Mouse (Mus musculus) fat pad, adult 2 months (tissue): ENCODE measurements around the gene Mras.

Source experiments
- DNase-seq: peaks from one replicate; pipeline ENCODE4 v3.0.0-alpha.2; 2011; ENCODE audit warnings: low read depth, low spot score; ENCODE audit errors: extremely low read depth

Mras gene

DNA sequence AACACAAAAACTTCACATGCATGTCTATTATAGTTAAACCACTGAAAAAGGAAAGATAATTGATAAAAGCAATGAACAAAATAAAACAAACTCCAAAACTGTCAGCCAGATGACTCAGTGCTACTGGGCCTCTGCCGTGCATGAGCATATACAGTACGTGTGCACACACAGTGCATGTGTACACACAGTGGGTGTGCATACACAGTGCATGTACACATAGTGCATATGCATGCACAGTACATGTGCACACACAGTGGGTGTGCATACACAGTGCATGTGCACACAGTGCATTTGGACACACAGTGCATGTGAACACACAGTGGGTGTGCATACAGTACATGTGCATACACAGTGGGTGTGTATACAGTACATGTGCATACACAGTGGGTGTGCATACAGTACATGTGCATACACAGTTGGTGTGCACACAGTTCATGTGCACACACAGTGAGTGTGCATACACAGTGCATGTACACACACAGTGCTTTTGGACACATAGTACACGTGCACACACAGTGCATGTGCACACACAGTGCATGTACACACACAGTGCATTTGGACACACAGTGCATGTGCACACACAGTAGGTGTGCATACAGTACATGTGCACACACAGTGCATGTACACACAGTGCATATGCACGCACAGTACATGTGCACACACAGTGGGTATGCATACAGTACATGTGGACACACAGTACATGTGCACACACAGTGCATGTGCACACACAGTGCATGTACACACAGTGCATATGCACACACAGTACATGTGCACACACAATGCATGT, 4.7 kb upstream of the Mras start:
- DNase-seq, result no peak

DNA sequence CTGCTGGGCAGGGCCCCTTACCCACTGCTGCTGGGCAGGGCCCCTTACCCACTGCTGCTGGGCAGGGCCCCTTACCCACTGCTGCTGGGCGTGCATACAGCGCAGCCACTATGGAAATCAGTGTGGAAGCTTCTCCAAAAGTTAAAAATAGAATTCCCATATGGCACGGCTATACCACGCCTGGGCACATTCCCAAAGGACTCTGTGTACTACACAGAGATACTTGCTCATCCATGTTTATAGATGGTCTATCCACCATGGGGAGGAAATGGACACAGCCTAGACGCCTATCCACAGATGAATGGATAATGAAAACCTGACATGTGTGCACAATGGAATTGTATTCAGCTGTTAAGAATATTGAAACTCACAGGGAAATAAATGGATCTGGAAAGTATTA, 3.8 kb upstream of the Mras start:
- no peak for DNase-seq

DNA sequence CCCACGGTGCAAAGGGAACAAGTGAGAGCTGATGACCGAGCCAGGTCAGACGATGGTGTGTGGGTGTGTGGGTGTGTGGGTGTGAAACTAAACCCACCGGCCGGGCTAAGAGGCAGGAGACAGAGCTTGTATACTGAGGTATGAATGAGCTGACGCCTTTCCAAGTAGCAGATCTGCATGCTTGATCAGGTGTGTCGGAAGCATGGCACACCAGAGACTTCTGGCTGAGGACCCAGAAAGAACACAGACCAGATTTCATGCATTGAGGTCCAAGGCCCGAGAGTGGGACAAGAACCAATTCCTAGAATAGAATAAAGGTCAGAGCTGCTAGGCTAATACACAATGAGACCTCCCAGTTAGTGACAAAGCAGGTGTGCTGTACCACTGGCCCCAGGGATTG, 1.9 kb upstream of the Mras start:
- no peak for DNase-seq

- DNase-seq, result no peak
Observed at GRCm38 (mm10) chr9:99437781-99438565, 792 bp upstream of the Mras start.

DNA sequence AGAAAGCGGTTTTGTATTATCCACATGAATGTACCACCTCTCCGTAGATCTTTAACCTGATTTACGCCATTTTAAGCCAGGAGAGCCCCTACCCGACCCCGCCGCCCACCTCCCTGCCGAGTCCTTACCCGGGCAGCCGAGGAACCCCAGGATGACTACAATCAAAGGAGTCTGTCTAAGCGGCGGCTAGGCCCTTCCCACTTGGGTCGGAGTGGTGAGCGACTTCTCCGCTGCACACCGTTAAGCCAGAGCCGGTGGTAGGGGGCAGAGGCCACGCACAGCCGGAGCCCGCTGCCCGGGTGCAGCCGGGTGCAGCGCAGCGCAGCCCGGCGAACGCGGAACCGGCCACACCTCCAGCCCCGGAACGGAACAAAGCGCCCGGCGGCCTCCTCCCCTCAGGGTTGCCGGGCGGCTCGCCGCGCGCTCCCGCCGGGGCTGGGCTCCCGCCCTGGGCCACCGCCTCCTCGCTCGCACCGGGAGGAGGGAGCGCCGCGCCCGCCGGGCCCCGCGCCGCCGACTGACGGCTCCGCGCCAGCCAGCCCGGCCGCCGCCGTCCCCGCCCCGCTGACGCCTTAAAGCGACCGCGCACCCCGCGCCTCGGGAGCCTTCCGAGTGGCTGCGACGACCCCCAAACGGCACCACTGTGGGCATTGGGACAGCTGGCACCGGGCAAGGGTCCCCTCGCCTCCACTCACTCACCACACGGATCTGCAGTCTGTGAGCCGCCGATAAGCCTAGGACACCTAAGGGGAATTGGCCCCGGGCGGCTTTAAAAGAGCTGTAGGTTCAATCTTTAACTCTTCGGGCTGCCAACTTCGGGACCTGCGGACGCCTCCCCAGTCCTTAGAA, 775 bp downstream of the Mras start:
- no peak for DNase-seq

DNA sequence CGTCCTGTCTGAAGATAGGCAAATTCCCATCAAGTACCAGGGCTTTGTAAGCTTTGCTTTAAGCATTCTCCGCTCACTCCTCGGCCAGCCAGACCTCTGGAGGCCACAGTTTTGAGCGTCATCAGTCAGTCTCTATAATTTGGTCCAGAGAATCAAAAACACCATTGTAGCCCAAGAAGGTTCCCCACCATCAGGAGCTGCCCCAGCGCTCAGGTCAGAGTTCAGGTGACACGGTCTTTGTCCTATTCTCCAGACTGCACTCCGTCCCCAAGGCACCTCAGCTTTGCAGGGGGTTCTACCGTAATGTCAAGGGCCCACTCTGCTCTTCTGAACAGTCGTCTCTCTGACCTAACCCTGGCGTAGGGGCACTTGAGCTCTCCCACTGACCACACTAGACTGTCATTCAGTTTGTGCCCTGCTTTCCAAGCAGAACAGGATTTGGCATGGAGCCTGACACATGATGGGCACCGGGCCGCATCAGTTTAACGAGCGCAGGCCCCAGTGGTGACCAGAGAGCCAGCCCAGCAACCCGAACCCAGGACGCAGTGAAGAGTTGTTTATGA, 1.5 kb downstream of the Mras start:
- DNase-seq, result no peak

DNA sequence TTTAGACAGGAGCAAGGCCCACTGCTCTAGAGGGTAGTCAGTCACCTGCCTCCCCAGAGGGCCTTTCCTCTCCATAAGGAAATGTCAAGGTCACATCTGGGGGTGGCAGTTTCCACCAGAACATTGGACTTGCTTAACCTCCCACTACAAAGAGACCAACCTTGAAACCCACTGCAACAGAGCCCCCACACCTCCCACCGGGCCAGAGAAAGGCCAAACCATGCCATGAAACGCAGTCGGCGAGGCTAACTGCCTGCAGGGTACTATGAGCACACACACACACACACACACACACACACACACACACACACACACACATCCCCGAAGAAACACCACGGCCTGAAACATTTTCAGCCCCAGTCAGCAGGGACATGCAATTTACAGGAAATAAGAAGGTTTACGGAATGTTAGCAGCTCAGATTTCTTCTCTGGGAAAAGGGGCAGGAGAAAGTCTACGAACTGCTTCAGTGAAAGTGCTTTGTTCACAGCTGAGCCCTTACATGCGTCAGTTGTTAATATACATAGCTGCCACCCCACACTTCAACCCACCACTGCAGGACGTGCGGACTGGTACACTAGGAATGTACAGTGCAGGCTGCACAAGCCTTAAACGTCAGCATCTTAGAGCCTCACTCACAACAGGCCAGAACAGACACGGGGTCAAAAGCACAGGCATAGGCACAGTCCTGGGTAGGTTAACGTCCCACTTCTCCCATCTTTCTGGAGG, 2.1 kb downstream of the Mras start:
- no peak for DNase-seq

DNA sequence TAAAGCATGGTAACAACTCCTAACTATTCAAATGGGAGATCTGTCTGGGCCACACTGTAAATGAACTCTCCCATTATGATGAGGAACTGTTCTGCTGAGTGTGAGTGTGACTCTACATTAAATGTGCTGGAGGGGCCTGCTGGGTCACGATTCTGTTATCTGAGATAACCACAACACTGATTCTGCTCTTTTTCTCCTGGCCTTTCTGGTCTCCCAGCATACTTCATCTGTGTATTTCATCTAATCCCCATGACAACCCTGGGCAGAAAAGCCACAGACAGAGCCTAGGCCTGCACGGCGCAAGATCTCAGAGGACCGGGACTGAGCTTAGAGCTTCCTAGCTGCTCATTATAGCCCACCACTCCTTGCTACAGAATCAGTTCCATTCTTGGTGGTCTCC, 4.7 kb downstream of the Mras start:
- no peak for DNase-seq

- peak; percentile 14 for DNase-seq
Observed at GRCm38 (mm10) chr9:99431963-99432362, 5.2 kb downstream of the Mras start.

DNA sequence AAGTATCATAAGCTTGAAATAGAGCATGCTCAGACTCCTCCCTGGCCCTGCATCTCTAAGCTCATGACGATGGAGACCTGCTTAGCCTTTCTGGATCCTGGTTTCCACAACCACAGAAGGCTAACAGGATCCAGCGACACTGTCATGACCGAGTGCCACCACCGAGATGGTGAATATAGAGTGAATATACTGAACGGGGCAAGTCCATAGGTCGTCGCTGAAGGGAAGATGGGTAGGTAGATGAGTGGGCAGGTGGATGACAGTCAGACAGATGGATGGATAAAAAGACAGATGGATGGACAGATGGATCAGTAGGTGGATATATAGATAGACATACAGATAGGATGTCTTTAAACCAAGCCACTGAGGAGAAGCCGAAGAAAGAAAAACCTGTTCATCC, 5.8 kb downstream of the Mras start:
- no peak for DNase-seq

- no peak for DNase-seq
Observed at GRCm38 (mm10) chr9:99430806-99431205, 6.4 kb downstream of the Mras start.

DNA sequence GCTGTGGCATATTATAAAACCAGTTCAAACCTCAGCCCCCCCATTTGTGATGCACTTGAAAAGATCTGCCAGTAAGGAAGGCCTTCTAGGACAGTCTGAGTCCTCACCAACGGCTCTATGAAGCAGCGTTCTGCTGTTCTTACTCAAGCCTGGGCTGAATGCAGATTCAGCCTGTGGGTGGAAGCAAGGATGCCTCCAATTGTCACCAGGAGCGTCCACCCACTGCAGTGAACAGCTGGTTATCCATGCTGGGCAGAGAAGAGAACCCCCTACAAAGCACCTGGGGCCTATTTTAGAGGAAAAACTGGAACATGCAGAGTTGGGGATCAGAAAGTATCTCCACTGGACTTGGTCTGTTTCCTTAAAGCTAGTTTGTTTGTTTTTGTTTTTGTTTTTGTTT, 7.3 kb downstream of the Mras start:
- DNase-seq, result no peak

DNA sequence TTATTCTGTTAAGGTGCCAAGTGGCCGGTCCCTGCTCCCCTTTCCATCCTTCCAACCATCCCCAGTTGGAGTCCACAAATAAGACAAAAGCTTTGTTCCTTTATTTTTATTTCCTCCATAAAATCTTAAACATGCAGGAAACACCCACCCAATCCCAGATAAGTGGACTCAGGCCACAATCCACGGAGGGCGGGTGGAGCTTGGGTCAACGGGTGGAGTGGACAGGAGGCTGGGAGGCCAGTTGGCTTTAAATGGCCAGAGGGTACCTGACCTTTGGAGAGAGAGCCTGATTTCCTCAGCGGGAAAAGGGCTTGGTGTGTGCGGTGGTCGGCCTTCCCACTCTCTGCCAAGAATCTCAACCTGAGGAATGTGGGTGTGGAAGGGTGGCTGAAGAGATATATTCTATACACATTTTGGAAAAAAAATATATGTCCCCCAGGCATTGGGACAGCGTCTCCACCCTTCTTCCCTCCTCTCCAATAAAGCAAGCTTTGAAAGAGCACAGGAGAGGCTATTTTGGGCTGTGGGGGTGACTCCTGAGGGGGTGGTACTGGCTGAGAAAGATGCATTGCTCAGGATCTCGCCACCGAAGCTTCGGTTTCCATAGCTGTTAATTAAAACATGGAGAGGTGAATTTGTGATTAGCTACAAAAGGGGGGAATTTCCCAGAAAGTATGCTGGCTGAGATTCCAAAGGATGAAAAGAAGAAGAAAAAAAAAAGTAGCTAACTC, 8.4 kb downstream of the Mras start:
- DNase-seq, result no peak

GRCm38 (mm10) chr9:99425262-99425661, 11.9 kb downstream of the Mras start:
- DNase-seq, result no peak

DNA sequence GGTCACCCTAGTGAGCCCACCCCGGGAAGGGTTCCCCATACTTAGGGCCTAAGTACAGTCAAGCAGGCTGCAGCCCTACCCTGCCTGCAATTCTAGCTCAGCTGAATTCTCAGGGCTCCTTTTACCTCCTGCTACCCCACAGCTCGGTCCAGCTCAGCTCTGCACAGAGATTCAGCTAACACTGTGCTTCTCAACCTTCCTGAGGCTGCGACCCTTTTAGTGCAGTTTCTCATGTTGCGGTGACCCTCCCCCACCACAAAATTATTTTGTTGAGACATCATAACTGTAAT, 12.7 kb downstream of the Mras start:
- DNase-seq, result no peak

- no peak for DNase-seq
Observed at GRCm38 (mm10) chr9:99423692-99424573, 13.2 kb downstream of the Mras start.

- no peak for DNase-seq
Observed at GRCm38 (mm10) chr9:99421914-99422313, 15.3 kb downstream of the Mras start.

GRCm38 (mm10) chr9:99419951-99420701, 17.1 kb downstream of the Mras start:
- no peak for DNase-seq
